Mouse (Mus musculus) heart, embryonic 14.5 days (tissue): Measurements from ENCODE around the gene Jade2. TPM values are rescaled to one million over a fixed set of nuclear protein-coding genes. Genes with fewer than 3 reads are reported as not detected.

Experiments used
- ATAC-seq: fragments of 200-750 bp; cut with Nextera tagmentation; 2 replicates; pipeline ENCODE4 v1.8.0; 2017; ENCODE audit warnings: low read depth, moderate TSS enrichment; ENCODE audit not compliant: insufficient number of reproducible peaks, insufficient read depth, low FRiP score
- H3K27ac ChIP-seq, 2 experiments: fragments of 200-500 bp in 1 of 2; fragments of 300-500 bp in 1 of 2; sonication (generic) in 1 of 2; replicated peaks in 1 of 2; 2 replicates each; pipeline ENCODE4 v1.5.1; 2012 to 2014; ENCODE audit warnings: low read depth in 2 of 2, low read length in 2 of 2, control low read depth in 1 of 2, mild to moderate bottlenecking in 1 of 2, mixed read lengths in 1 of 2; ENCODE audit not compliant: control insufficient read depth in 1 of 2, insufficient read depth in 1 of 2
- H3K27me3 ChIP-seq: fragments of 300-500 bp; sonication (generic); 2 replicates; pipeline ENCODE4 v1.6.1; 2014; ENCODE audit warnings: mild to moderate bottlenecking, low read length, control low read depth; ENCODE audit not compliant: control insufficient read depth, insufficient read depth
- H3K36me3 ChIP-seq: fragments of 300-500 bp; sonication (generic); 2 replicates; pipeline ENCODE4 v1.6.1; 2014; ENCODE audit warnings: mild to moderate bottlenecking, control low read depth, low read length, mixed read lengths; ENCODE audit not compliant: control insufficient read depth, insufficient read depth
- H3K4me1 ChIP-seq, 2 experiments: fragments of 200-500 bp in 1 of 2; fragments of 300-500 bp in 1 of 2; sonication (generic) in 1 of 2; 2 replicates each; pipeline ENCODE4 v1.6.1; 2012 to 2014; ENCODE audit warnings: low read length in 2 of 2, control low read depth in 1 of 2, mixed read lengths in 1 of 2; ENCODE audit not compliant: control insufficient read depth in 2 of 2, insufficient read depth in 2 of 2
- H3K4me2 ChIP-seq: fragments of 300-500 bp; sonication (generic); 2 replicates; pipeline ENCODE4 v1.6.1; 2014; ENCODE audit warnings: mild to moderate bottlenecking, low read length
- H3K4me3 ChIP-seq, 2 experiments: fragments of 200-500 bp in 1 of 2; fragments of 300-500 bp in 1 of 2; sonication (generic) in 1 of 2; 2 replicates each; pipeline ENCODE4 v1.5.1; 2012 to 2014; ENCODE audit warnings: low read length in 2 of 2, mild to moderate bottlenecking in 2 of 2, control low read depth in 1 of 2, low read depth in 1 of 2, moderate library complexity in 1 of 2; ENCODE audit not compliant: control insufficient read depth in 1 of 2, insufficient read depth in 1 of 2
- H3K9ac ChIP-seq: fragments of 300-500 bp; sonication (generic); 2 replicates; pipeline ENCODE4 v1.6.1; 2014; ENCODE audit warnings: mild to moderate bottlenecking, low read length
- H3K9me3 ChIP-seq: fragments of 300-500 bp; sonication (generic); 2 replicates; pipeline ENCODE4 v1.6.1; 2016; ENCODE audit warnings: low read length, control low read depth; ENCODE audit not compliant: control insufficient read depth
- WGBS: fragments of 180-500 bp; shearing (Covaris S2); extraction: QIAGEN DNeasy Blood & Tissue Kit; methylation state at CpG from one replicate; pipeline ENCODE4 v1.1.7; 2014; 5-methylcytosine and 5-hydroxymethylcytosine counted together
- polyA plus RNA-seq: library from polyadenylated mRNA; unstranded; fragments of >200 nt; fragmentation: Nextera tagmentation; extraction: Ambion mirVana; gene quantifications from 2 replicates; pipeline ENCODE4 v1.2.1, GENCODE M21; 2014

Jade2 gene
- polyA plus RNA-seq, 1 experiment from 2014 or later: 0.61 TPM

- Histone ChIP-seq H3K27ac (no peak overlapping the region), H3K9me3 (no peaks in the 10 kb centered on the region), H3K36me3 (no peaks in the 10 kb centered on the region), H3K27me3 (no peaks in the 10 kb centered on the region), H3K4me2 (no peak overlapping the region), H3K4me3 (no peak overlapping the region), H3K4me1 (peaks cover 0 to 4% of the 10 kb centered on the region in 2 experiments; a peak in 1 of 4 replicates), H3K9ac (no peak overlapping the region)
- WGBS: 87% methylated on average over 8 of the region's 8 CpGs
- no peak for ATAC-seq
These were observed 23.4 kb downstream of the Jade2 start for GRCm38 (mm10) chr11:51834067-51834411.

GRCm38 (mm10) chr11:51833393-51834066 lies 23.9 kb downstream of the Jade2 start:
- Histone ChIP-seq H3K9me3 (no peaks in the 10 kb centered on the region), H3K27ac (no peak overlapping the region), H3K4me1 (peaks cover 0 to 4% of the 10 kb centered on the region in 2 experiments; a peak in 1 of 4 replicates), H3K9ac (no peak overlapping the region), H3K36me3 (no peaks in the 10 kb centered on the region), H3K4me3 (no peak overlapping the region), H3K27me3 (no peaks in the 10 kb centered on the region), H3K4me2 (no peak overlapping the region)
- 85% methylated on average over 10 of the region's 10 CpGs for WGBS
- no peak for ATAC-seq

GRCm38 (mm10) chr11:51832992-51833391 lies 24.5 kb downstream of the Jade2 start:
- H3K4me3 ChIP-seq: no peak overlapping the region
- no peaks in the 10 kb centered on the region for H3K36me3 ChIP-seq
- H3K9me3 ChIP-seq: no peaks in the 10 kb centered on the region
- H3K4me2 ChIP-seq: no peak overlapping the region
- H3K4me1 ChIP-seq: peaks cover 0 to 4% of the 10 kb centered on the region in 2 experiments; a peak in 1 of 4 replicates
- 79% methylated on average over 5 of the region's 5 CpGs for WGBS
- ATAC-seq: no peak
- no peaks in the 10 kb centered on the region for H3K27me3 ChIP-seq
- no peak overlapping the region for H3K9ac ChIP-seq
- no peak overlapping the region for H3K27ac ChIP-seq

GRCm38 (mm10) chr11:51831962-51832909 lies 25.2 kb downstream of the Jade2 start:
- Histone ChIP-seq H3K27me3 (no peaks in the 10 kb centered on the region), H3K4me2 (no peak overlapping the region), H3K27ac (no peak overlapping the region), H3K9me3 (no peaks in the 10 kb centered on the region), H3K9ac (no peak overlapping the region), H3K4me1 (peaks cover 0 to 4% of the 10 kb centered on the region in 2 experiments; a peak in 1 of 4 replicates), H3K36me3 (no peaks in the 10 kb centered on the region; the same call in 1 of the 2 replicates), H3K4me3 (no peak overlapping the region)
- ATAC-seq: 0 out of 2 replicates have a peak, but pooled peaks have one; percentile 44
- WGBS: 70% methylated on average over 4 of the region's 4 CpGs

- Histone ChIP-seq H3K27me3 (no peaks in the 10 kb centered on the region), H3K4me2 (no peak overlapping the region), H3K9ac (no peak overlapping the region), H3K36me3 (no peaks in the 10 kb centered on the region; the same call in 1 of the 2 replicates), H3K4me3 (no peak overlapping the region), H3K27ac (no peak overlapping the region), H3K9me3 (no peaks in the 10 kb centered on the region), H3K4me1 (peaks cover 0 to 9% of the 10 kb centered on the region in 2 experiments; a peak in 2 of 4 replicates)
- 82% methylated on average over 19 of the region's 19 CpGs for WGBS
- ATAC-seq: no peak
These were observed 32.5 kb downstream of the Jade2 start for GRCm38 (mm10) chr11:51824867-51825424.

- H3K27me3 ChIP-seq: no peaks in the 10 kb centered on the region
- peaks cover 0 to 9% of the 10 kb centered on the region in 2 experiments; a peak in 2 of 4 replicates for H3K4me1 ChIP-seq
- H3K4me3 ChIP-seq: no peak overlapping the region
- no peak overlapping the region for H3K27ac ChIP-seq
- 74% methylated on average over 3 of the region's 3 CpGs for WGBS
- H3K9me3 ChIP-seq: no peaks in the 10 kb centered on the region
- H3K36me3 ChIP-seq: no peaks in the 10 kb centered on the region; the same call in 1 of the 2 replicates
- H3K4me2 ChIP-seq: no peak overlapping the region
- H3K9ac ChIP-seq: no peak overlapping the region
- peak; percentile 52 for ATAC-seq
These were observed 33.3 kb downstream of the Jade2 start for GRCm38 (mm10) chr11:51823963-51824753.

GRCm38 (mm10) chr11:51823271-51823670 lies 34.2 kb downstream of the Jade2 start:
- Histone ChIP-seq H3K27me3 (no peaks in the 10 kb centered on the region), H3K4me1 (peaks cover 0 to 9% of the 10 kb centered on the region in 2 experiments; a peak in 2 of 4 replicates), H3K4me2 (no peak overlapping the region), H3K36me3 (no peaks in the 10 kb centered on the region; the same call in 1 of the 2 replicates), H3K4me3 (no peak overlapping the region), H3K27ac (no peak overlapping the region), H3K9ac (no peak overlapping the region), H3K9me3 (no peaks in the 10 kb centered on the region)
- WGBS: 78% methylated on average over 11 of the region's 11 CpGs
- ATAC-seq: no peak
